Mouse (Mus musculus): ENCODE data around the gene Srgn.

- no peak for TF ChIP-seq CTCF (IDR thresholded peaks at IDR 0.05; ENCODE audit: borderline replicate concordance, control insufficient read depth, extremely low read depth, insufficient read depth, low read length, poor library complexity)
- TF ChIP-seq POLR2A (IDR thresholded peaks at IDR 0.05; ENCODE audit: control insufficient read depth, extremely low read depth, insufficient read depth, low read length, poor library complexity): no peak
These were observed 20.2 kb downstream of the Srgn start for GRCm38 (mm10) chr10:62507071-62507470.

All from thymus, adult 2 months (tissue).